Mouse (Mus musculus) kidney, embryonic 14.5 days (tissue): ENCODE measurements around the gene Nsrp1. TPM values are rescaled to one million over a fixed set of nuclear protein-coding genes. Genes with fewer than 3 reads are reported as not detected.
"Not testable (repeated sequence)": the region's sequence is repeated elsewhere in the genome, so short reads cannot be mapped to it uniquely, and the experiment has no call there.

ENCODE experiments used
- ATAC-seq: fragments of 200-750 bp; cut with Nextera tagmentation; 2 replicates; pipeline ENCODE4 v1.8.0; 2017; ENCODE audit warnings: moderate number of reproducible peaks, mild to moderate bottlenecking, moderate TSS enrichment, moderate library complexity; ENCODE audit not compliant: low FRiP score, low TSS enrichment
- H3K27ac ChIP-seq: fragments of 300-500 bp; sonication (generic); 2 replicates; pipeline ENCODE4 v1.5.1; 2014; ENCODE audit warnings: low read depth, mild to moderate bottlenecking, low read length, moderate library complexity, mixed read lengths
- H3K27me3 ChIP-seq: fragments of 300-500 bp; sonication (generic); 2 replicates; pipeline ENCODE4 v1.6.1; 2014; ENCODE audit warnings: mild to moderate bottlenecking, low read length; ENCODE audit not compliant: control insufficient read depth, insufficient read depth
- H3K36me3 ChIP-seq: fragments of 300-500 bp; sonication (generic); 2 replicates; pipeline ENCODE4 v1.6.1; 2014; ENCODE audit warnings: low read length, mixed read lengths; ENCODE audit not compliant: control insufficient read depth, insufficient read depth
- H3K4me1 ChIP-seq: fragments of 300-500 bp; sonication (generic); 2 replicates; pipeline ENCODE4 v1.6.1; 2014; ENCODE audit warnings: low read length, mixed read lengths; ENCODE audit not compliant: control insufficient read depth, insufficient read depth
- H3K4me2 ChIP-seq: fragments of 300-500 bp; sonication (generic); replicated peaks from 2 replicates; pipeline ENCODE4 v1.6.1; 2014; ENCODE audit warnings: low read depth, mild to moderate bottlenecking, low read length
- H3K4me3 ChIP-seq: fragments of 300-500 bp; sonication (generic); 2 replicates; pipeline ENCODE4 v1.5.1; 2014; ENCODE audit warnings: mild to moderate bottlenecking, low read length
- H3K9ac ChIP-seq: fragments of 300-500 bp; sonication (generic); 2 replicates; pipeline ENCODE4 v1.6.1; 2014; ENCODE audit warnings: low read depth, mild to moderate bottlenecking, low read length, moderate library complexity
- H3K9me3 ChIP-seq: fragments of 300-500 bp; sonication (generic); 2 replicates; pipeline ENCODE4 v1.6.1; 2016; ENCODE audit warnings: low read length; ENCODE audit not compliant: control insufficient read depth
- WGBS: fragments of 180-500 bp; shearing (Covaris S2); extraction: QIAGEN DNeasy Blood & Tissue Kit; methylation state at CpG from one replicate; pipeline ENCODE4 v1.1.7; 2014; 5-methylcytosine and 5-hydroxymethylcytosine counted together
- polyA plus RNA-seq: library from polyadenylated mRNA; unstranded; fragments of >200 nt; fragmentation: Nextera tagmentation; extraction: Ambion mirVana; gene quantifications from 2 replicates; pipeline ENCODE4 v1.2.1, GENCODE M21; 2014

The Nsrp1 gene
- polyA plus RNA-seq, 1 experiment from 2014 or later, result 78.5 TPM

- Histone ChIP-seq H3K36me3 (peaks cover 35% of the 10 kb centered on the region), H3K4me3 (peak overlapping the region; percentile 89), H3K4me2 (peak overlapping the region; percentile 82), H3K9ac (peak overlapping the region; percentile 89)
- not testable (repeated sequence) for ATAC-seq, H3K27ac ChIP-seq, H3K9me3 ChIP-seq, H3K27me3 ChIP-seq, H3K4me1 ChIP-seq
- 54% methylated on average over 4 of the region's 4 CpGs for WGBS
These were observed 904 bp downstream of the Nsrp1 start for GRCm38 (mm10) chr11:77077331-77077730.

GRCm38 (mm10) chr11:77070721-77071120 lies 7.5 kb downstream of the Nsrp1 start:
- no peak for ATAC-seq
- H3K4me3 ChIP-seq, result no peak overlapping the region
- H3K36me3 ChIP-seq, result peaks cover 40% of the 10 kb centered on the region
- H3K27me3 ChIP-seq, result no peaks in the 10 kb centered on the region
- no peaks in the 10 kb centered on the region for H3K9me3 ChIP-seq
- H3K27ac ChIP-seq, result no peak overlapping the region
- H3K9ac ChIP-seq, result no peak overlapping the region
- H3K4me1 ChIP-seq, result no peaks in the 10 kb centered on the region
- WGBS, result 78% methylated on average over 4 of the region's 4 CpGs
- no peak overlapping the region for H3K4me2 ChIP-seq

- 92% methylated on average over 4 of the region's 4 CpGs for WGBS
- H3K9me3 ChIP-seq, result no peaks in the 10 kb centered on the region
- H3K4me2 ChIP-seq, result no peak overlapping the region
- no peaks in the 10 kb centered on the region for H3K27me3 ChIP-seq
- no peak overlapping the region for H3K4me3 ChIP-seq
- peaks cover 22% of the 10 kb centered on the region; the same call in 1 of the 2 replicates for H3K36me3 ChIP-seq
- H3K27ac ChIP-seq, result no peak overlapping the region
- no peak overlapping the region for H3K9ac ChIP-seq
- H3K4me1 ChIP-seq, result no peaks in the 10 kb centered on the region
- no peak for ATAC-seq
These were observed 9.4 kb downstream of the Nsrp1 start for GRCm38 (mm10) chr11:77068825-77069224.

GRCm38 (mm10) chr11:77063406-77063805 lies 14.8 kb downstream of the Nsrp1 start:
- H3K9me3 ChIP-seq, result no peaks in the 10 kb centered on the region
- no peak overlapping the region for H3K27ac ChIP-seq
- 94% methylated on average over 2 of the region's 2 CpGs for WGBS
- no peak overlapping the region for H3K9ac ChIP-seq
- H3K4me3 ChIP-seq, result no peak overlapping the region
- H3K27me3 ChIP-seq, result no peaks in the 10 kb centered on the region
- ATAC-seq, result no peak
- peaks cover 3% of the 10 kb centered on the region; the same call in 1 of the 2 replicates for H3K36me3 ChIP-seq
- H3K4me1 ChIP-seq, result no peaks in the 10 kb centered on the region
- H3K4me2 ChIP-seq, result no peak overlapping the region

GRCm38 (mm10) chr11:77061951-77062350 lies 16.3 kb downstream of the Nsrp1 start:
- Histone ChIP-seq H3K36me3 (peaks cover 3% of the 10 kb centered on the region; the same call in 1 of the 2 replicates), H3K27ac (no peak overlapping the region), H3K4me3 (no peak overlapping the region), H3K27me3 (no peaks in the 10 kb centered on the region), H3K9me3 (no peaks in the 10 kb centered on the region), H3K4me2 (no peak overlapping the region), H3K4me1 (no peaks in the 10 kb centered on the region), H3K9ac (no peak overlapping the region)
- whole genome bisulfite sequencing, result 64% methylated on average over 5 of the region's 5 CpGs
- no peak for ATAC-seq

GRCm38 (mm10) chr11:77042816-77043215 lies 35.4 kb downstream of the Nsrp1 start:
- WGBS, result 74% methylated on average over 2 of the region's 2 CpGs
- no peaks in the 10 kb centered on the region for H3K9me3 ChIP-seq
- H3K27ac ChIP-seq, result no peak overlapping the region
- H3K4me1 ChIP-seq, result 0 out of 2 replicates have a peak, but pooled peaks cover 4% of the 10 kb centered on the region
- no peak overlapping the region for H3K9ac ChIP-seq
- no peak overlapping the region for H3K4me3 ChIP-seq
- peaks cover 24% of the 10 kb centered on the region for H3K36me3 ChIP-seq
- ATAC-seq, result no peak
- no peaks in the 10 kb centered on the region for H3K27me3 ChIP-seq
- no peak overlapping the region for H3K4me2 ChIP-seq

- H3K9me3 ChIP-seq, result no peaks in the 10 kb centered on the region
- H3K4me1 ChIP-seq, result 0 out of 2 replicates have a peak, but pooled peaks cover 4% of the 10 kb centered on the region
- peaks cover 18% of the 10 kb centered on the region for H3K36me3 ChIP-seq
- no peaks in the 10 kb centered on the region for H3K27me3 ChIP-seq
- no peak overlapping the region for H3K27ac ChIP-seq
- H3K9ac ChIP-seq, result no peak overlapping the region
- WGBS, result 89% methylated on average over 4 of the region's 4 CpGs
- no peak overlapping the region for H3K4me2 ChIP-seq
- no peak for ATAC-seq
- H3K4me3 ChIP-seq, result no peak overlapping the region
These were observed 36.3 kb downstream of the Nsrp1 start for GRCm38 (mm10) chr11:77041891-77042290.

- Histone ChIP-seq H3K9me3 (no peaks in the 10 kb centered on the region), H3K4me2 (no peak overlapping the region), H3K36me3 (no peaks in the 10 kb centered on the region), H3K4me3 (no peak overlapping the region), H3K9ac (no peak overlapping the region), H3K4me1 (no peaks in the 10 kb centered on the region), H3K27me3 (no peaks in the 10 kb centered on the region), H3K27ac (no peak overlapping the region)
- 88% methylated on average over 14 of the region's 14 CpGs for WGBS
- ATAC-seq, result no peak
These were observed 46.9 kb downstream of the Nsrp1 start for GRCm38 (mm10) chr11:77031151-77031934.

GRCm38 (mm10) chr11:77028157-77028556 lies 50.1 kb downstream of the Nsrp1 start:
- Histone ChIP-seq H3K9me3 (no peaks in the 10 kb centered on the region), H3K36me3 (no peaks in the 10 kb centered on the region), H3K4me3 (no peak overlapping the region), H3K4me2 (no peak overlapping the region), H3K4me1 (no peaks in the 10 kb centered on the region), H3K27ac (no peak overlapping the region), H3K27me3 (no peaks in the 10 kb centered on the region), H3K9ac (no peak overlapping the region)
- no peak for ATAC-seq
- 83% methylated on average over 3 of the region's 3 CpGs for WGBS
